Mouse (Mus musculus): ENCODE measurements around the gene Lenep. TPM values are rescaled to one million over a fixed set of nuclear protein-coding genes. Genes with fewer than 3 reads are reported as not detected.

The Lenep gene
- polyA plus RNA-seq, 2 experiments, result 2.4 TPM; not detected in 1

DNA sequence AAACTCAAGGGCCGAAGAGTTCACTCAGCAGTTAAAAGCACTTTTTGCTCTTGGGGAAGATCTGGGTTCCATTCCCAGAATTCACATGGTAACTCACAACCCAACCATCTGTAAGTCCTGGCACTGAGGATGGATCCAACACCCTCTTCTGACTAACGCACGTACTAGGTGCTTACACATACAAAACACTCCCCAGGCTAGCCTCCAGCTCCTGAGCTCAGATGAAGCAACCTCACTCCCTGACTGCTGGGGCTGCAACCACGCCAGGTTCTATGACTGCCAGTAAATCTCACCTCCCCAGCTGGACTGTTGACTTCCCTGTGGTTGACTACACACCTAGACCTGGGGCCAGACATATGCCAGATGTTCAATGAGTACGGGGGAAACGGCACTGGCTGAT is 4.3 kb upstream of the Lenep start:
- peaks cover 7% of the 10 kb centered on the region for H3K4me1 ChIP-seq (ENCODE audit: control insufficient read depth, insufficient read depth, low read length)
- no peak overlapping the region for H3K27ac ChIP-seq (replicated peaks; ENCODE audit: low read depth, low read length)
- no peak overlapping the region for H3K9ac ChIP-seq (ENCODE audit: low read depth, low read length, severe bottlenecking)
- no peak for TF ChIP-seq POLR2A (IDR thresholded peaks at IDR 0.05; ENCODE audit: borderline replicate concordance, extremely low read depth, insufficient read depth, insufficient read length)
- H3K9me3 ChIP-seq (ENCODE audit: control insufficient read depth, low read length), result no peaks in the 10 kb centered on the region
- ATAC-seq (ENCODE audit: low FRiP score, low read depth), result no peak
- no peak for DNase-seq (ENCODE audit: low spot score)
- peaks cover 38% of the 10 kb centered on the region for H3K36me3 ChIP-seq (ENCODE audit: control insufficient read depth, insufficient read depth, low read length)
- WGBS, result 92% methylated on average over 6 of the region's 6 CpGs
- no peaks in the 10 kb centered on the region for H3K27me3 ChIP-seq (ENCODE audit: control insufficient read depth, insufficient read depth, low read length)
- H3K4me2 ChIP-seq (replicated peaks; ENCODE audit: low read depth, low read length, severe bottlenecking), result no peak overlapping the region
- H3K4me3 ChIP-seq (replicated peaks; ENCODE audit: low read length), result no peak overlapping the region

- peaks cover 6% of the 10 kb centered on the region for H3K4me1 ChIP-seq (ENCODE audit: control insufficient read depth, insufficient read depth, low read length)
- no peaks in the 10 kb centered on the region for H3K9me3 ChIP-seq (ENCODE audit: control insufficient read depth, low read length)
- no peak for TF ChIP-seq POLR2A (IDR thresholded peaks at IDR 0.05; ENCODE audit: borderline replicate concordance, extremely low read depth, insufficient read depth, insufficient read length)
- no peaks in the 10 kb centered on the region for H3K27me3 ChIP-seq (ENCODE audit: control insufficient read depth, insufficient read depth, low read length)
- H3K36me3 ChIP-seq (ENCODE audit: control insufficient read depth, insufficient read depth, low read length), result peaks cover 33% of the 10 kb centered on the region
- DNase-seq (ENCODE audit: low spot score), result no peak
- no peak overlapping the region for H3K9ac ChIP-seq (ENCODE audit: low read depth, low read length, severe bottlenecking)
- H3K4me3 ChIP-seq (replicated peaks; ENCODE audit: low read length), result no peak overlapping the region
- 81% methylated on average over 7 of the region's 7 CpGs for WGBS
- H3K4me2 ChIP-seq (replicated peaks; ENCODE audit: low read depth, low read length, severe bottlenecking), result no peak overlapping the region
- no peak for ATAC-seq (ENCODE audit: low FRiP score, low read depth)
- H3K27ac ChIP-seq (replicated peaks; ENCODE audit: low read depth, low read length), result no peak overlapping the region
These were observed 1.3 kb downstream of the Lenep start for GRCm38 (mm10) chr3:89401329-89401728.

DNA sequence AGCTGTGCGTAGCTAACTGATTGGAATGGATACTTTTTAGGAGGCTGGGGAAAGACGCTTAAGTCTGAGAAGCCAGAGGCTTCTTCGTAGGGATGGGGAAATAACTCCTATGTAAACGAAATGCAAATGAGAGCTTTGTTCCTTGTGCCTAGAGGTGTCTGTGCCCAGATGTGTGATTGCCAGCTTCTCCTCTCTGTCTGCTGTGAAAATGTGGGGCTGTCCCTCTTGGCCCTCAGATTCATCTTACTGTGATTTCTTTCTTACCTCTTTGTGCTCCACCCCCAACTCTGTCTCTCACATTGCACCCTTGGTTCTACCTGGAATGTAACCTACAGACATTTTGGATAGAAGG is 6.0 kb downstream of the Lenep start:
- Histone ChIP-seq H3K9ac (ENCODE audit: low read depth, low read length, severe bottlenecking) (peak overlapping the region; percentile 58), H3K4me3 (replicated peaks; ENCODE audit: low read length) (peak overlapping the region; percentile 37), H3K9me3 (ENCODE audit: control insufficient read depth, low read length) (no peaks in the 10 kb centered on the region), H3K4me2 (replicated peaks; ENCODE audit: low read depth, low read length, severe bottlenecking) (peak overlapping the region; percentile 99), H3K4me1 (ENCODE audit: control insufficient read depth, insufficient read depth, low read length) (peaks cover 25% of the 10 kb centered on the region), H3K27me3 (ENCODE audit: control insufficient read depth, insufficient read depth, low read length) (peaks cover 6% of the 10 kb centered on the region; the same call in 1 of the 2 replicates), H3K36me3 (ENCODE audit: control insufficient read depth, insufficient read depth, low read length) (0 out of 2 replicates have a peak, but pooled peaks cover 4% of the 10 kb centered on the region), H3K27ac (replicated peaks; ENCODE audit: low read depth, low read length) (peak overlapping the region; percentile 67)
- WGBS, result 0% methylated on average over 4 of the region's 4 CpGs
- ATAC-seq (ENCODE audit: low FRiP score, low read depth) (no peak), DNase-seq (ENCODE audit: low spot score) (no peak)
- no peak for TF ChIP-seq POLR2A (IDR thresholded peaks at IDR 0.05; ENCODE audit: borderline replicate concordance, extremely low read depth, insufficient read depth, insufficient read length)

DNA sequence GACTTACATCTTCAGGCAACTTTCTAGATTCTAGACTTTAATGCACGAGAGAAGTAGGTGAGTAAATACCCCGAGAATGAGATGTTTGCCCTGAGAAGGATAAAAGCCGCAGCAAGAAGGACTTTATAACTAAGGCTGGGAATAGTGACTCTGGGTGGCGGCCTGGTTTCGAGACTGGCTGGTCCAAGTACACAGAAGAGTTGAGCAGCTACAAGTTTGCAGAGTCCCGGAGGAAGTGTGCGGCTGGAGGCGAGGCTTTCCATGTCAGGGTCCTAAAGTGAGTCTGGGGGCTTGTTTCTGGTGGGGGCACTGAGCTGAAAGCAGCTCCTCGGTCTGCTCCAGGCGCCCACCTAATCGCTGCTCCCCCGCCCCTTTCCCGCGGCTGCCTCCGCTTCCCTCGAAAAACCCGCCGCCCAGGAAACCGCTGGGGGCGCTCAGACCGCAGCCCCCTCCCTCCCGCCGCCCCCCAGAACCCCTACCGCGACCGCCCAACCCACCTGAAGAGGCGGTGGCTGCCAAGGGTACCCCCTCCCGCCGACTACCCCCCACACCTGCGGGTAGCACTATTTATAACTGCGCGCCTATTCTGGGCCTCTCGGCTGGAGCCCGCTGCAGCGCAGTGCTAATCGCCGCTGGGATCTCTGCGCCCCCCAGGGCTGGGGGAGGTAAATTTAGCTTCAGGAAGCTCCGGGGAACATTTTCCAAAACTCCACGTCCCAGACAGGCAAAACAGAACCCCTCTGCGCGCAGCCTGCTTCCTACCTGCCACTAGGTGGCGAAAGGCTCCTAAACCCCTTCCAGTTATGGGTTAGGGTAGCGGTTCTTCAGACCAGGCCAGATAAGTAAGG is 6.6 kb downstream of the Lenep start:
- peaks cover 6% of the 10 kb centered on the region; the same call in 1 of the 2 replicates for H3K27me3 ChIP-seq (ENCODE audit: control insufficient read depth, insufficient read depth, low read length)
- no peak for TF ChIP-seq POLR2A (IDR thresholded peaks at IDR 0.05; ENCODE audit: borderline replicate concordance, extremely low read depth, insufficient read depth, insufficient read length)
- H3K36me3 ChIP-seq (ENCODE audit: control insufficient read depth, insufficient read depth, low read length), result 0 out of 2 replicates have a peak, but pooled peaks cover 1% of the 10 kb centered on the region
- H3K9me3 ChIP-seq (ENCODE audit: control insufficient read depth, low read length), result no peaks in the 10 kb centered on the region
- under 1% methylated on average over 31 of the region's 44 CpGs for WGBS
- H3K27ac ChIP-seq (replicated peaks; ENCODE audit: low read depth, low read length), result peak overlapping the region; percentile 67
- peak overlapping the region; percentile 37 for H3K4me3 ChIP-seq (replicated peaks; ENCODE audit: low read length)
- peak overlapping the region; percentile 99 for H3K4me2 ChIP-seq (replicated peaks; ENCODE audit: low read depth, low read length, severe bottlenecking)
- DNase-seq (ENCODE audit: low spot score) (peak; percentile 88), ATAC-seq (ENCODE audit: low FRiP score, low read depth) (no peak)
- H3K4me1 ChIP-seq (ENCODE audit: control insufficient read depth, insufficient read depth, low read length), result peaks cover 30% of the 10 kb centered on the region
- peak overlapping the region; percentile 58 for H3K9ac ChIP-seq (ENCODE audit: low read depth, low read length, severe bottlenecking)

DNA sequence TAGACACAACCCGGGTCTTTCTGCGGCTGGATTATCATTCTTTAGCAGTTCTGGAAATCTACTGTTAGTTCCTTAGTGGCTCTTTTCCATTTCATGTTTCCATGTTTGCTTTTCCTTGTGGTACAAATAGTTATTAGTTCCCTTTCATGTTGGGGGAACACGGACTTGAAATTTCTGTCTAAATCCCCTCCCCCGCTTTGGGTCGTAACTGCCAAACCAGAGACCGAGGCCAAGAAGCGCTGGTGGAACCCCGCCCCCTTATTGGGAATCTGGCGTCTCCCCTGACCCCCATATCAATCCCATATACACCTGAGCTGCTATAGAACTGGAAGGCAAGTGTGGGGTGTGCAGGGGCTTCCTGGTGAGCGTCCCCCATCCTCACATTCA is 7.2 kb downstream of the Lenep start:
- DNase-seq (ENCODE audit: low spot score) (no peak), ATAC-seq (ENCODE audit: low FRiP score, low read depth) (no peak)
- Histone ChIP-seq H3K27me3 (ENCODE audit: control insufficient read depth, insufficient read depth, low read length) (peaks cover 6% of the 10 kb centered on the region; the same call in 1 of the 2 replicates), H3K9me3 (ENCODE audit: control insufficient read depth, low read length) (no peaks in the 10 kb centered on the region), H3K4me3 (replicated peaks; ENCODE audit: low read length) (peak overlapping the region; percentile 37), H3K27ac (replicated peaks; ENCODE audit: low read depth, low read length) (peak overlapping the region; percentile 67), H3K4me1 (ENCODE audit: control insufficient read depth, insufficient read depth, low read length) (peaks cover 36% of the 10 kb centered on the region), H3K36me3 (ENCODE audit: control insufficient read depth, insufficient read depth, low read length) (no peaks in the 10 kb centered on the region), H3K4me2 (replicated peaks; ENCODE audit: low read depth, low read length, severe bottlenecking) (peak overlapping the region; percentile 99), H3K9ac (ENCODE audit: low read depth, low read length, severe bottlenecking) (peak overlapping the region; percentile 58)
- WGBS, result 4% methylated on average over 10 of the region's 10 CpGs
- TF ChIP-seq POLR2A (IDR thresholded peaks at IDR 0.05; ENCODE audit: borderline replicate concordance, extremely low read depth, insufficient read depth, insufficient read length), result no peak

All from limb, embryonic 14.5 days (tissue).